Mouse (Mus musculus): Measurements from ENCODE around the gene Aldh18a1.

DNA sequence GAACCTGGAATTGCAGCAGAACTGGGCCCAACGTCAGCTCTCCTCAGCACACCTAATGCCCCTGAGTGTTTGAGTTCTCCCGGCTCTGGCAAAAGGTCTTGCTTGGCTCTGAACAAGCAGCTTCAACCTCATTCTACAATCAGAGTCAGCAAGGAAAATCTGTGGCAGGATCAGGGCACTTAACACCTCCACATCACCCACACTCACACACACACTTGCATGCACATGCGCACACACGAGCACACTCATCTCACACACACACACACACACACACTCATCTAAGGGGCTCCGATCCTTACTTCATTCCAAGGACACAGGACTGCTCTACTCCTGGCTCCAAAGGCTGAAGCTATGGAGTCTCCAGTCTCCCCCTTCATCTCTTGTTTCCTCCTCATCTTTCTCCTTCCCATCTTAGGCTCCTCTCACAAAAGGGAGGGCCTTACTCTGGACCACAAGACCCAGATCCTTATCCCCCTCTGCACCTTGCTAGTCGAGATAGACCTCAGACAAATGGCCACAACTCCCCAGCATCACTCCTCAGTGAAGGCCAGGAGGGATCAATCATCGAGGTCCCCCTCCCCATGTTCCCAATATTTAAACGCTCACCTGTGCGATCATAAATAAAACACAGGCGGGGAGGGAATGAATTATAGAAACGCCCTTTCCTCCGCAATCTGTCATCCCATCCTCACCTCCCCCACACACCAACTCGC, 77.7 kb downstream of the Aldh18a1 start:
- TF ChIP-seq ZNF384 (IDR thresholded peaks at IDR 0.05; ENCODE audit: low read depth, low read length): no peak
- TF ChIP-seq MAFK (IDR thresholded peaks at IDR 0.05; ENCODE audit: insufficient read depth, low read depth, low read length): no peak

All from ES-E14 (cell line).